Mouse (Mus musculus): ENCODE measurements around the gene Msh3. TPM values are rescaled to one million over a fixed set of nuclear protein-coding genes. Genes with fewer than 3 reads are reported as not detected.

Gene Msh3
- total RNA-seq, 2 experiments from 2014 or later: 24.2 to 25.8 TPM

DNA sequence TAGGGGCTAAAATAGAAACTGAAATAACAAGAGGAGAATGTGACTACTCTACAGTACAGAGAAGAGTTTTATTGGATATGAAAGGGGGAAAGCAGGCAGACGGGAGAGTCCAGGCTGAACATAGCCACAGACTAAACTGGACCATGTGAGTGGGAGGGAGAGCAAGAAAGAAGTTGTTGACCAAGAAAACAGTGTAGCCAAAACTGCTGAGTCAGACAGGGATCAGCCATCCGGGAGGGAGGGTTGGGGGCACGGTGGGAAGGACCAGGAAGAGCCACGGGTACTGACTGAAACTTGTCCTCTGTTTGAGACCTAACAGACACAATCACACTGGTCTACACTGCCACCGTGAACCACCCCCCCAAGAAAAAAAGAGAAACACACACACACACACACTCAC is 28.8 kb downstream of the Msh3 start:
- no peak for DNase-seq (ENCODE audit: extremely low spot score in 1 of 2, low spot score in 2 of 2)
- Histone ChIP-seq H3K27ac (no peak overlapping the region), H3K4me3 (no peak overlapping the region)
- TF ChIP-seq CTCF (IDR thresholded peaks at IDR 0.05): no peak
- intact Hi-C loops (cut with DNase I): no loop called here

DNA sequence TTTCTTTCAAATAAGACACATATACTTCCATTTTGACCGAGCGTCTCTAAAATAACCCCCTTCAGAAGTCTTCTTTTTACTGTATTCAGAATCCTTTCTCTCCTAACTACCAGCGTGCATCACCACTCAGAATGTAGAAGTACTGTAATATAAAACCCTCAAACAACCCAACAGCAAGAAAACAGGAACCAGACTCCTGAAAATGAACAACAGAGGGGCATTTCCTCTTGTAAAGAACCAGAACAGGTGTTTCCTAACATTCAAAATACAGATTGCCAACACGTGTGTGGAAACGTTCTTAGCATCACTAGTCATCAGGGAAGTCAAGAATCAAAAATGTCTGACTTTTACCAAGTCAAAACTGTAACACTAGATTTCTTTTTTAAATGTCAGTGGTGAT is 34.0 kb downstream of the Msh3 start:
- no peak for DNase-seq (ENCODE audit: extremely low spot score in 1 of 2, low spot score in 2 of 2)
- Histone ChIP-seq H3K27ac (no peak overlapping the region), H3K4me3 (no peak overlapping the region)
- intact Hi-C loops (cut with DNase I): no loop called here
- no peak for TF ChIP-seq CTCF (IDR thresholded peaks at IDR 0.05)

DNA sequence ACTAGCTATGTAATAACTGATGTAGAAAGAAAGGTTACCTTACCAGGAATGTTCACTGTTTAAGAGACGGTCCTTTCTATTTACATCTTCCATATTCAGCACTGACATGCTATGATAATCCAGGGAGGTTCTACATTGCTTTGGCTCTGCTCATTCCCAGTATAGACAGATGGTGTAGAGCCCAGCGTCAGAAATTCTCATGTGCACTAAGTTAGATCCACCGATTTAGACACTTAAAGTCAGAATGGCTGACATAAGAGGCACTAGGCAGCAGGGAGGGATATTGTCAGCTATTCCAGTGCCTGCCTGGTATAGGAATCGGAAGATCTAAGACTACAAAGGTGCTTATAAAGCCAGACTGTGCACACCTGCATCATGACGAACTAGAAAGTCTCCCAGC is 40.2 kb downstream of the Msh3 start:
- no peak for DNase-seq (ENCODE audit: extremely low spot score in 1 of 2, low spot score in 2 of 2)
- H3K4me3 ChIP-seq: no peak overlapping the region
- no peak overlapping the region for H3K27ac ChIP-seq
- TF ChIP-seq CTCF (IDR thresholded peaks at IDR 0.05): no peak
- intact Hi-C loops (cut with DNase I): no loop called here

DNA sequence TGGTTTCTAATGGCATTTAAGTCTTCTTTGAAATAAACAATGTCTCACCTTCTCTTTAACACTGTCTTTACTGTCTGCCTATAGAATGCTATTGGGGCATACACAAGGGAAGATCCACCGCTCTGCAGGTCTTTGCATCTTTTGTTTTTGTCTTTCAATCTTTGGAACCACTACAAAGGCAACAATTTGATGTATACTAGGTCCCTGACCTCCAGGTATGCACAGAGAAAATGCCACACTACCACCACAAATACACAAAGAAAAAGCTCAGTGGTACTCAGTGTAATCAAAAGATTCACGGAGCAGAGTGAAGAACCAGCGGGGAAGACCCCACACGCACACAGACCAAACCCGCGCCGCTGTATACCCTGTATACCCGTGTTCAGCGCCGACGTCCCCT is 49.1 kb downstream of the Msh3 start, which contains the start of gene Gm20379:
Gm20379 (plus strand) TSS at position 301 of the 400 bp plus-strand sequence.
- DNase-seq (ENCODE audit: extremely low spot score in 1 of 2, low spot score in 2 of 2): no peak
- intact Hi-C loops (cut with DNase I): no loop called here
- Histone ChIP-seq H3K27ac (no peak within 1 kb of the TSS), H3K4me3 (no peak within 1 kb of the TSS)
- no peak for TF ChIP-seq CTCF (IDR thresholded peaks at IDR 0.05)

DNA sequence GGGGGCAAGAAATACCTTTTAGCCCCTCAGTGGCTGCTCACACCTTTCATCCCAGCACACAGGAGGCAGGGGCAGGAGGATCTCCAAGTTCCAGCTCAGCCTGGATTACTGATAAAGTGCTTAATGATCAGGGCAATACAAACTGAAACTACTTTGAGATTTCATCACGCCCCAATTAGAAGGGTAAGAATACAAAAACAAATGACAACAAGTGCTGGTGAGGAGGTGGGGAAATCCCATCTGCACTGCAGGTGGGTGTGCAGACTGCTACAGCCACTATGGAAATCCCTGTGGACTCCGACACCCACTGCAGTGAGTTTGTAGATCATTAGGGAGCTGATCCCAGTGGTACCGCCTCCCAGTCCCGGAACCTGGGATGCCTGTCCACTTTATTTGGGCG is 50.5 kb downstream of the Msh3 start:
- no peak for DNase-seq (ENCODE audit: extremely low spot score in 1 of 2, low spot score in 2 of 2)
- TF ChIP-seq CTCF (IDR thresholded peaks at IDR 0.05): no peak
- intact Hi-C loops (cut with DNase I): no loop called here
- Histone ChIP-seq H3K27ac (no peak overlapping the region), H3K4me3 (no peak overlapping the region)

DNA sequence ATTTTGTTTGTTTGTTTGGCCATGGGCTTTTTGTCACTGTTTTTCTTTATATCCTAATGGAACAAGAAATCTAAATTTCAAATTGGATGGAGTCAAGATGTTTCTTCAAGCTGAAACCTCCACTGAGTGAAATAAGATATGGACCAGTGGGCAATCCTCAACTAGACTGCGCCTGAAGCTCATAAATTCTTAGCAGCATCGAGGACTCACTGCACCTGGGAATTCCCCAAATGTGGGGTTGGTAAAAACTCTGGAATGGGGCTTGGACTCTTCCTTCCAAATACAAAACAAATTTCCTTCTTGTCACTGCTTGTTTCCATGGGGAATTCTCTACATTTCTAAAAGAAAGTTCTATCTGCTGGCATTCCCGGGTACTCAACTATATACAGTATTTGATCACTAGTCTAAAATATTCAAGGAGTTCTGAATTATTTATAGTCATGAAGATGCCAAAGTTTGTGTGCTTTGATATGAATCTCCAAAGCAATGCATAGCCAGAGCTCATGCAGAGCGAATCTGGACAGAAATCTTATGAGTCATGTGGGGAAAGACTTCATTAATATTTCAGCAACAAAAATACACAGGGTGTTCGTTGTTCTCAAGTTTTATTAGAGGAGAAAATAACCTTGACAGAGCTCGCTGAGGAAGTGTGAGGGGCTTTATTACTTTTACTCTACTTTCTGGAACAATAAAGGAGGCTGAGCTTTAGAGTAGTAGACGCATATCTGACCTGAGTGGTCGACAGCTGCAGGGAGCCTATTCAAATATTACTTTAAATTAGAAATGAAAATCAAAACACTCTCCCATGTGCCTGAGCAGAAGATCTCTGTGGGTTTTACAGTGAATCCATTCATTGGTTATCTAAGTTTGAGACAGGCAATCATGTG is 51.5 kb downstream of the Msh3 start:
- H3K4me3 ChIP-seq: no peak overlapping the region
- no peak for DNase-seq (ENCODE audit: extremely low spot score in 1 of 2, low spot score in 2 of 2)
- intact Hi-C loops (cut with DNase I): no loop called here
- H3K27ac ChIP-seq: no peak overlapping the region
- no peak for TF ChIP-seq CTCF (IDR thresholded peaks at IDR 0.05)

DNA sequence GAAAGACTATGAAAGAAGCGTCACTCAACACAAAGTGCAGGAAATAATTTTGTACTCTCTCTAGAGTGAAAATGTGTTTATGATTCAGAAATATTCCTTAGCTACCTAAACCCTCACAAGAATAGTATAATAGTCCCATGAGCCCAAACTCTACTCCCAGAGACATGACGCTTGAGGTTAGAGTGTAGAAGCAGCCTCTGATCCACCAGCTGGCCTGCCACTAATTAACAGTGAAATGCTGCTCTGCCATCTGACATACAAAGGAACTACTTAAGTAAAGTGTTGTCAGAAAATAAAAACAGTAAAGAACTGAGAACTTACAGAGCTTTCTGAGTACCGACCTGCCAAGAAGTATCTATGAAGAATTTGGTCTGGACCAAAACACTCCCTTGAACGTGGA is 52.3 kb downstream of the Msh3 start:
- intact Hi-C loops (cut with DNase I): no loop called here
- TF ChIP-seq CTCF (IDR thresholded peaks at IDR 0.05): no peak
- Histone ChIP-seq H3K27ac (no peak overlapping the region), H3K4me3 (no peak overlapping the region)
- DNase-seq (ENCODE audit: extremely low spot score in 1 of 2, low spot score in 2 of 2): no peak

DNA sequence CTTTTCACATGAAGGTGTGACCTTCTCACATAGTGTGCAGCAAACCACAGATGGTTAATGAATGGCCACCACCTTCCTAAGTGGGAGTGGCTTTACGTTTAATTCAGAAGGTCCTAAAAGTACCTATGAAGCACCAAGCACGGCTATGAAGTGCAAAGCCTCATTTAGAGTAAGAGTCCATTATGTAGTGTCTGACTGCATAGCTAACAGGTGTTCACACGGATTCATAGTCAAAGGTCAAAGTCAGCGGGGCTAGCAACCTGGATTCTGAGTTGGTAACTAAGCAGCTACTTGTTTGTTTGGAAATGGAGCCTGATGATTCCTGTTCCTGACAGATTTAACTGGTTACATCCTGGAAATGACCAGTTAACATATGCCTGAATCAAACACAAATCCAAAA is 53.0 kb downstream of the Msh3 start:
- no peak overlapping the region for H3K4me3 ChIP-seq
- intact Hi-C loops (cut with DNase I): no loop called here
- TF ChIP-seq CTCF (IDR thresholded peaks at IDR 0.05): no peak
- no peak overlapping the region for H3K27ac ChIP-seq
- no peak for DNase-seq (ENCODE audit: extremely low spot score in 1 of 2, low spot score in 2 of 2)

DNA sequence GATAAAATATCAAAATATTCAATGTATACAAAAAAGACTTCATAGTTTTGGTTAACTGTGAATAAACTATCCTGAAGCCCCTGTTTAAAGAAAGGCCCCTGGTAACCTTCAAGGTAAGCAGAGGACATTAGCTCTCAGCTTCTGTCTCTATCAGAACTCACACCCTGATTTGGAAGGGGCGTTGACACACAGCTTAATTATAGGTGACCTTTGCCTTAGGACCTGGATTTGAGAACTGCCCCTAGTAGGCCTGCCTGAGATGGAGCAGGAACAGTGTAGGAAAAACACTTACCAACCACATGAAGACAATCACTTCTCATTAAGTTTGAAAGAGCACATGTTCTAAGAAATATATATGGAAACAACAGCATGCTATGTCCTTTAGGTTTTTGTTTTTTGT is 55.3 kb downstream of the Msh3 start:
- intact Hi-C loops (cut with DNase I): no loop called here
- DNase-seq (ENCODE audit: extremely low spot score in 1 of 2, low spot score in 2 of 2): no peak
- Histone ChIP-seq H3K4me3 (no peak overlapping the region), H3K27ac (no peak overlapping the region)
- no peak for TF ChIP-seq CTCF (IDR thresholded peaks at IDR 0.05)

DNA sequence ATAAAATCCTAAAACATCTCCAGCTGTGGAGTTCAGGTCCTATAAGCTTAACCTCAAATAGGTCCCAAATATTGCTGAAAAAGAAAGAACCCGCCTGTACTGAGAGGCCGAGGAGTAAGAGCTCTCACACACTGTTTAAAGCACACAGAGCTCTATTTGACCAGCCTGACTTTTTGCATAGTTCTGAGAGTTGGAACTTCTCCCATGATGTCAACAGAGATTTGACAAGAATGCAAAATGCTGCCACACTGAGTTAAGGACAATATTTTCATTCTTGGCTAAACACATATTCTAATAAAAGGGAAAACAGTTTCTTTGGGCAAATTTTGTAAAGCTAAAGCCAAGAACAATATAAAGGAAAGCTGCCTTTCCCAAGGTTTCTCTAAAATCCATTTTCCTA is 57.8 kb downstream of the Msh3 start:
- intact Hi-C loops (cut with DNase I): no loop called here
- Histone ChIP-seq H3K4me3 (no peak overlapping the region), H3K27ac (no peak overlapping the region)
- no peak for TF ChIP-seq CTCF (IDR thresholded peaks at IDR 0.05)
- no peak for DNase-seq (ENCODE audit: extremely low spot score in 1 of 2, low spot score in 2 of 2)

DNA sequence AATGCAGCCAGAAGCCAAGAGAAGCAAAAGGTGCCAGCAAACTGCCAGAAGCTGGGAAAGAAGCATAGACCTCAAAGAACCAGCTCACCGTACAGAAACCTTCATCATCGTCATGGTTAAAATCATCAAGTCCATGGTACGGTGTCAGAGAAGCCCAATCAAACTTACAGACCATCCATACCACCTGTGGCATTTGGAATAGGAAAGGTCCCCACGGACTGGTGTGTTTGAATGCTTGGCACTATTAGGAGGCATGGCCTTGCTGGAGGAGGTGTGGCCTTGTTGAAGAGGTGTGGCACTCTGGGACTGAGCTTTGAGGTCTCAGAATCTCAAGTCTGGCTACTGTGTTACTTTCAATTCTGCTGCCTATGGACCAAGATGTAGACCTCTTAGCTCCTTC is 58.3 kb downstream of the Msh3 start:
- Histone ChIP-seq H3K27ac (no peak overlapping the region), H3K4me3 (no peak overlapping the region)
- intact Hi-C loops (cut with DNase I): no loop called here
- DNase-seq (ENCODE audit: extremely low spot score in 1 of 2, low spot score in 2 of 2): no peak
- no peak for TF ChIP-seq CTCF (IDR thresholded peaks at IDR 0.05)

DNA sequence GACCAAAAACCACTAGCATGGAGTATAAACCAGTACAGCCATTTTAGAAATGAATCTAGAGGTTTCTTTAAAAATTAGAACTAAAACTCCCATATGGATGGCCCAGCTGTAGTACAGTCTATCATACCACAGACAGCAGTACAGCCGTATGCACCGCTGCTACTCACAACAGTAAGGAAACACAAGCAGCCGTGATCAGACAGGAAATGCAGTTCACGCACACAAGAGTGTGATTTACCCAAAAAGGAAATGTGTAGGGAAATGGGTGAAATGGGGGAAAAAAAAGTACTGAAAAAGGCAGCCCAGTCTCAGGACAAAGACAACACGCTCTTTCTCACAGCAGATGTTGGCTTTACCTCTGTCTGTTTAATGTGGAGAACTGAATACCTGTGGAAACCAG is 60.9 kb downstream of the Msh3 start:
- intact Hi-C loops (cut with DNase I): no loop called here
- no peak overlapping the region for H3K4me3 ChIP-seq
- DNase-seq (ENCODE audit: extremely low spot score in 1 of 2, low spot score in 2 of 2): no peak
- TF ChIP-seq CTCF (IDR thresholded peaks at IDR 0.05): no peak
- no peak overlapping the region for H3K27ac ChIP-seq

DNA sequence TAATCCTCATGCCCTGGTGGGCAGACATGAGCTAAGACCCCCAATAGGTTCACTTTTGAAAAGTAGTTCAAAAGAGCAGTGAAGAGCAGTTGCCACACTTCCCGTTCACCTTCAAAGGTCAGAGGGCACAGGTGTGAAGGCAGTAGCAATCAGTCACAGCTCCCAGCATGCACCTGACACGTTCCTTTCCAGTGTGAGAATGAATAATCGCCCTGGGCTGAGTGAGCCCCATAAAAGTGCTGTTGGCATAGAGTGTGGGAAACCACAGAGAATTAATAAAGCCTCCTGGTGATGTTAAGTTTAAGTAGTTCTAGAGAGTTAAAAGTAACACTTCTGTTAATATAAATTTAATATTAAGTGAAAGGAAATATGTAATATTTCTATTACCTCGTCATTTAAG is 63.2 kb downstream of the Msh3 start:
- no peak for DNase-seq (ENCODE audit: extremely low spot score in 1 of 2, low spot score in 2 of 2)
- TF ChIP-seq CTCF (IDR thresholded peaks at IDR 0.05): no peak
- no peak overlapping the region for H3K27ac ChIP-seq
- intact Hi-C loops (cut with DNase I): no loop called here
- H3K4me3 ChIP-seq: no peak overlapping the region

All from left cerebral cortex, adult 2 months (tissue).